Mouse (Mus musculus) kidney, adult 2 months (tissue): ENCODE data around the gene Gpatch11.

Experiments
- CTCF ChIP-seq: fragments of 200-500 bp; conservative IDR thresholded peaks from 2 replicates; pipeline ENCODE4 v1.5.1; 2011; ENCODE audit warnings: low read depth, mild to moderate bottlenecking, control low read depth, low read length, moderate library complexity, mixed read lengths; ENCODE audit not compliant: insufficient read depth, insufficient read length
- POLR2A ChIP-seq: fragments of 200-500 bp; IDR thresholded peaks from one replicate; pipeline ENCODE4 v1.6.1; 2011; ENCODE audit warnings: low read depth, low read length, control low read depth

DNA sequence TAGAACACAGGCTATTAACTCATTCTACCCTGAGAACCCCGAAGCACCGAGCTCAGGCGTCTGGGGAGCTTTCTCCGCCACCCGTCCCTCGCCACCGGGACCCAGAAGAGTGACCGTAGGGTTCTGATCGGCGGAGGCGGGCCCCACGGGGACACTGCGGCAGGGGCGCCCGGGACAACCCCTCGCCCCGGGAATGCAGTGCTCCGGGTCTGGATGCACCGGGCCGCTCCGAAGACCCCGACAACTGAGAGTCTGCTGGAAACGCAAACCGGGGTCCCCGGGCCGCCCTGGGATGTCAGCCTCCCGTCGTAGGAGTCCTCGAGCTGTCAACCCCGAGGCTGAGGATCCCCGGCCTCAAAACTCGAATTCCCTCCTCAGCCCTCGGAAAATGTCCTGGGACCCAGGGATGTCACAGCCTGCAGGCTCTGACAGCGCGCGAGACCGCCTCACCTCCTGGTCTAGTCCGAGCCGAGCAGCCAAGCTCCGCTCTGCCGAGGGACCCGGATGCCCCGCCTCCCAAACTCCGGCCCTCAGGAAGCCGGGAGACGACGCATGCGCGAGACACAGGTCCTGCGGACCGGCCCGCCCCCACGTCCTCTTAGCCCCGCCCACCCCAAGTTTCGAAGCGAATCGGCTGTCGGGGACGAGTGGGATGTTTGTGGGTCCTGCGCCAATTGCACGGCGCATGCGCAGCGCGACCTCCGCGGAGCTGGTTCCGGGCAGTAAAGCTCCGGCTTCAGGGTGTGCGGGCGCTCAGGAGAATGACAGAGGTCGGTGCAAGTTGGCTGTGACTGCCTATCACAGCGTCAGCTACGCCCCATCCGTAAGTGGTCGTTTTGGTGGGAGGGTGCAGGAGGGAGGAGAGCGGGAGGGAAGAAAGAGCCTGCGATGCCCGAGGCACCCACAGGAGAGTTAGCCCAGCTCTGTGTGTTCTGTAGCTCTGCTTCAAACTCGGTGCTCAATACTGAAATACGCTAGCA is at the start of gene Gpatch11, which contains the start of gene Heatr5b:
- no peak for TF ChIP-seq CTCF
- TF ChIP-seq POLR2A: peak; percentile 64
